Mouse (Mus musculus): ENCODE results near the gene Olfr69. TPM values are rescaled to one million over a fixed set of nuclear protein-coding genes. Genes with fewer than 3 reads are reported as not detected.

Gene Olfr69
- polyA plus RNA-seq, 1 experiment from 2014 or later, result not detected

Other genes with a start within 250 kb of the Olfr69 start
- not detected in 2 replicates for gene Olfr612, start 228.9 kb downstream of the Olfr69 start, polyA plus RNA-seq (2015; fragmentation: Nextera tagmentation; extraction: Ambion mirVana)
- gene Olfr613, start 223.5 kb downstream of the Olfr69 start, polyA plus RNA-seq (2015; fragmentation: Nextera tagmentation; extraction: Ambion mirVana), result not detected in 2 replicates
- gene Olfr615, start 215.5 kb downstream of the Olfr69 start, polyA plus RNA-seq (2015; fragmentation: Nextera tagmentation; extraction: Ambion mirVana), result not detected in 2 replicates
- not detected in 2 replicates for gene Olfr616, start 202.5 kb downstream of the Olfr69 start, polyA plus RNA-seq (2015; fragmentation: Nextera tagmentation; extraction: Ambion mirVana)
- gene Olfr617, start 198.5 kb downstream of the Olfr69 start, polyA plus RNA-seq (2015; fragmentation: Nextera tagmentation; extraction: Ambion mirVana), result not detected in 2 replicates
- not detected in 2 replicates for gene Olfr618, start 181.5 kb downstream of the Olfr69 start, polyA plus RNA-seq (2015; fragmentation: Nextera tagmentation; extraction: Ambion mirVana)
- gene Olfr619, start 171.0 kb downstream of the Olfr69 start, polyA plus RNA-seq (2015; fragmentation: Nextera tagmentation; extraction: Ambion mirVana), result not detected in 2 replicates
- not detected in 2 replicates for gene Olfr620, start 159.1 kb downstream of the Olfr69 start, polyA plus RNA-seq (2015; fragmentation: Nextera tagmentation; extraction: Ambion mirVana)
- gene Olfr622, start 128.9 kb downstream of the Olfr69 start, polyA plus RNA-seq (2015; fragmentation: Nextera tagmentation; extraction: Ambion mirVana), result 0.18 and 0.22 TPM in 2 replicates
- not detected in 2 replicates for gene Olfr623, start 107.9 kb downstream of the Olfr69 start, polyA plus RNA-seq (2015; fragmentation: Nextera tagmentation; extraction: Ambion mirVana)
- 0.07 and 0.08 TPM in 2 replicates for gene Olfr624, start 100.4 kb downstream of the Olfr69 start, polyA plus RNA-seq (2015; fragmentation: Nextera tagmentation; extraction: Ambion mirVana)
- not detected in 2 replicates for gene Olfr625-ps1, start 88.9 kb downstream of the Olfr69 start, polyA plus RNA-seq (2015; fragmentation: Nextera tagmentation; extraction: Ambion mirVana)
- gene Olfr243, start 56.9 kb downstream of the Olfr69 start, polyA plus RNA-seq (2015; fragmentation: Nextera tagmentation; extraction: Ambion mirVana), result not detected in 2 replicates
- gene Olfr628, start 41.2 kb downstream of the Olfr69 start, polyA plus RNA-seq (2015; fragmentation: Nextera tagmentation; extraction: Ambion mirVana), result not detected in 2 replicates
- gene Olfr629, start 26.7 kb downstream of the Olfr69 start, polyA plus RNA-seq (2015; fragmentation: Nextera tagmentation; extraction: Ambion mirVana), result not detected in 2 replicates
- gene Olfr630, start 14.3 kb downstream of the Olfr69 start, polyA plus RNA-seq (2015; fragmentation: Nextera tagmentation; extraction: Ambion mirVana), result not detected in 2 replicates
- gene Olfr68, start 8.1 kb upstream of the Olfr69 start, polyA plus RNA-seq (2015; fragmentation: Nextera tagmentation; extraction: Ambion mirVana), result not detected in 2 replicates
- not detected in 2 replicates for gene Olfr67, start 20.2 kb upstream of the Olfr69 start, polyA plus RNA-seq (2015; fragmentation: Nextera tagmentation; extraction: Ambion mirVana)
- 1,311 and 2,074 TPM in 2 replicates for gene Hbb-bt, start 42.4 kb upstream of the Olfr69 start, polyA plus RNA-seq (2015; fragmentation: Nextera tagmentation; extraction: Ambion mirVana)
- gene Hbb-bs, start 56.5 kb upstream of the Olfr69 start, polyA plus RNA-seq (2015; fragmentation: Nextera tagmentation; extraction: Ambion mirVana), result 2,604 and 4,415 TPM in 2 replicates
- not detected in 2 replicates for gene Hbb-bh2, start 68.9 kb upstream of the Olfr69 start, polyA plus RNA-seq (2015; fragmentation: Nextera tagmentation; extraction: Ambion mirVana)
- gene Hbb-bh1, start 71.6 kb upstream of the Olfr69 start, polyA plus RNA-seq (2015; fragmentation: Nextera tagmentation; extraction: Ambion mirVana), result 46.9 and 96.8 TPM in 2 replicates
- gene Hbb-y, start 81.6 kb upstream of the Olfr69 start, polyA plus RNA-seq (2015; fragmentation: Nextera tagmentation; extraction: Ambion mirVana), result 5,482 and 5,510 TPM in 2 replicates
- gene Olfr66, start 114.7 kb upstream of the Olfr69 start, polyA plus RNA-seq (2015; fragmentation: Nextera tagmentation; extraction: Ambion mirVana), result not detected in 2 replicates
- gene Olfr64, start 122.9 kb upstream of the Olfr69 start, polyA plus RNA-seq (2015; fragmentation: Nextera tagmentation; extraction: Ambion mirVana), result not detected in 2 replicates
- not detected in 2 replicates for gene Olfr65, start 131.9 kb upstream of the Olfr69 start, polyA plus RNA-seq (2015; fragmentation: Nextera tagmentation; extraction: Ambion mirVana)
- gene Olfr631, start 157.2 kb upstream of the Olfr69 start, polyA plus RNA-seq (2015; fragmentation: Nextera tagmentation; extraction: Ambion mirVana), result not detected in 2 replicates
- not detected in 2 replicates for gene Olfr632, start 162.8 kb upstream of the Olfr69 start, polyA plus RNA-seq (2015; fragmentation: Nextera tagmentation; extraction: Ambion mirVana)
- not detected in 2 replicates for gene Olfr633, start 172.8 kb upstream of the Olfr69 start, polyA plus RNA-seq (2015; fragmentation: Nextera tagmentation; extraction: Ambion mirVana)
- gene Olfr635, start 199.6 kb upstream of the Olfr69 start, polyA plus RNA-seq (2015; fragmentation: Nextera tagmentation; extraction: Ambion mirVana), result 0.03 TPM in 1 of 2 replicates, not detected in the other
- not detected in 2 replicates for gene Olfr638, start 227.2 kb upstream of the Olfr69 start, polyA plus RNA-seq (2015; fragmentation: Nextera tagmentation; extraction: Ambion mirVana)
- gene Olfr639, start 245.7 kb upstream of the Olfr69 start, polyA plus RNA-seq (2015; fragmentation: Nextera tagmentation; extraction: Ambion mirVana), result 0.04 and 0.06 TPM in 2 replicates

All from embryonic facial prominence, embryonic 13.5 days (tissue).